Mouse (Mus musculus) thymus, adult 2 months (tissue): Measurements from ENCODE around the gene Pitpnm2. TPM values are rescaled to one million over a fixed set of nuclear protein-coding genes. Genes with fewer than 3 reads are reported as not detected.

Experiments used
- DNase-seq: peaks from one replicate; pipeline ENCODE4 v3.0.0; 2021
- H3K27ac ChIP-seq: fragments of 200-500 bp; 2 replicates; pipeline ENCODE4 v1.5.1; 2012; ENCODE audit warnings: low read length, control low read depth; ENCODE audit not compliant: control insufficient read depth, insufficient read depth
- H3K27me3 ChIP-seq: fragments of 200-500 bp; 2 replicates; pipeline ENCODE4 v1.6.1; 2012; ENCODE audit warnings: mild to moderate bottlenecking, low read length, moderate library complexity, mixed read lengths; ENCODE audit not compliant: control insufficient read depth, insufficient read depth
- H3K36me3 ChIP-seq: fragments of 200-500 bp; 2 replicates; pipeline ENCODE4 v1.6.1; 2012; ENCODE audit warnings: mild to moderate bottlenecking, low read length, moderate library complexity; ENCODE audit not compliant: control insufficient read depth, insufficient read depth
- H3K4me1 ChIP-seq: fragments of 200-500 bp; replicated peaks from 2 replicates; pipeline ENCODE4 v1.6.1; 2012; ENCODE audit warnings: low read length; ENCODE audit not compliant: control insufficient read depth, insufficient read depth
- H3K4me3 ChIP-seq: fragments of 200-500 bp; 2 replicates; pipeline ENCODE4 v1.5.1; 2012; ENCODE audit warnings: mild to moderate bottlenecking, low read length, control low read depth, moderate library complexity; ENCODE audit not compliant: control insufficient read depth, insufficient read depth
- CTCF ChIP-seq: fragments of 200-500 bp; IDR thresholded peaks from 2 replicates; pipeline ENCODE4 v1.5.1; 2012; ENCODE audit warnings: mild to moderate bottlenecking, control low read depth, low read length, moderate library complexity, borderline replicate concordance; ENCODE audit not compliant: control insufficient read depth, poor library complexity, insufficient read depth; ENCODE audit errors: extremely low read depth
- POLR2A ChIP-seq: fragments of 200-500 bp; IDR thresholded peaks from 2 replicates; pipeline ENCODE4 v1.6.1; 2012; ENCODE audit warnings: mild to moderate bottlenecking, low read length, control low read depth, moderate library complexity; ENCODE audit not compliant: control insufficient read depth, poor library complexity, insufficient read depth; ENCODE audit errors: extremely low read depth
- WGBS: fragments of 180-500 bp; shearing (Covaris S2); methylation state at CpG from one replicate; pipeline ENCODE4 v1.1.7; 2018; 5-methylcytosine and 5-hydroxymethylcytosine counted together
- polyA plus RNA-seq: library from polyadenylated mRNA; depleted of rRNA; stranded (reverse); fragments of >200 nt; gene quantifications from 2 replicates; pipeline ENCODE4 v1.2.3, GENCODE M21; 2012

Pitpnm2 gene
- polyA plus RNA-seq, 1 experiment: 279 TPM

DNA sequence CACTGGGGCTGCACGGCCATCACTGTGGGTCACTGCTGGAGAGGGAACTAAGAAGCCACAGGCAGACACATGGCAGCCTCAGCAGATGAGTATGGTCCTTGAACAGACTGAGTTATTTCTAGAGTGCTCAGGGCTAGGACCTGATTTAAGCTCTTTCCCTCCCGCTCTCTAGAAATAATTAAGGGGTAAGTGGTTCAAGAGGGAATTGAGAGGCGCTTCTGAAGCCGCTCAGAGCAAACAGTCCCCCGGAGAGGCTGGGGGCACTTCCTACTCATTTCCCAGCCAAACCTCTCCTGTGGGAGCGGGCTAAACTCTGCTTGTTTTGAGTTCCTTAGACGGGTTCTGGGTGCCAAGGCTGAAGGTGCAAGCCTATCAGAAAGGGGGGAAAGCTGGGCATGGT lies 98.7 kb downstream of the Pitpnm2 start:
- Histone ChIP-seq H3K27ac (no peak overlapping the region), H3K4me1 (no peaks in the 10 kb centered on the region), H3K4me3 (no peak overlapping the region), H3K27me3 (no peaks in the 10 kb centered on the region), H3K36me3 (peaks cover 40% of the 10 kb centered on the region)
- no peak for DNase-seq
- WGBS: 93% methylated on average over 7 of the region's 7 CpGs
- no peak for TF ChIP-seq POLR2A
- TF ChIP-seq CTCF: no peak

GRCm38 (mm10) chr5:124149028-124149427 lies 100.5 kb downstream of the Pitpnm2 start:
- DNase-seq: no peak
- Histone ChIP-seq H3K27me3 (no peaks in the 10 kb centered on the region), H3K27ac (no peak overlapping the region), H3K4me3 (no peak overlapping the region), H3K4me1 (no peaks in the 10 kb centered on the region), H3K36me3 (peaks cover 46% of the 10 kb centered on the region)
- WGBS: 87% methylated on average over 5 of the region's 5 CpGs
- no peak for TF ChIP-seq POLR2A

DNA sequence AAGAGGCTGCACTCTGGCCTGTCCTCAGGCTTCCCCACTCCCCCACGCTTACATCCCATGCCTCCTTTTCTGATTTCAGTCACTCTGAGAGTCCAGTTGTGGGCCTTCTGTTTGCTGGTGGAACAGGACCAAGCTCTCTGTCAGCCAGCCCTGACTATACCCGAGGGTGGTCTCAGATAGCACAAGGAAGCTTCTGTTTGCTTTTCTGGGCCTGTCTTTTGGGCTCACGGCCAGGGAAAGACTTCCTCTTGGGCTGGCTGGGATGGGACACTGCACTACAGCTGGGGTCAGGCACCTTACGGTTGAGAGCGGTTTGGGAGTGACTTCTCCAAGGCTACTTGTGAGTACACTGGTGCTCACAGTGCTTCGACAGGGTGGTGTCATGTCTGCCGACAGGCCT lies 111.5 kb downstream of the Pitpnm2 start:
- H3K36me3 ChIP-seq: peaks cover 47% of the 10 kb centered on the region
- H3K27ac ChIP-seq: no peak overlapping the region
- H3K4me1 ChIP-seq: no peaks in the 10 kb centered on the region
- no peaks in the 10 kb centered on the region for H3K27me3 ChIP-seq
- DNase-seq: no peak
- WGBS: 89% methylated on average over 7 of the region's 7 CpGs
- TF ChIP-seq POLR2A: no peak
- no peak overlapping the region for H3K4me3 ChIP-seq

DNA sequence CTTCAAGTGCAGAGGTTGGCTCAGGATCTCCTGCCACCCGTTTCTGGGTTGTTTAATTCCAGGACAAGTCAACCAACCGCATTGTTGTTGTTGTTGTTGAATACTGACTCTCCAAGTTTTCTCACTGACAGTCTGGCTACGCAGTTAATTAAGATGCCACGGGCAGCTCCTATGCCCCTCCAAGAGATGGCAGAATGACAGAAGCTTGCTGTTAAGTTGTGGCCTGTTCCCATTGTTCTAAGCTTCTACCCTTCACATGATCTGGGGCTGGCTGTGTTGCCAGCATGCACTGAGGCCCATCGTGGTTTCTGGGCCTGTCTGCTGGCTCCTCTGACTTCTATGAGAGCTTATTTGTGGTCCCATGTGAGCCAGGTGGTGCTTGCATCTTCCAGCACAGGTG lies 115.3 kb downstream of the Pitpnm2 start:
- DNase-seq: no peak
- no peaks in the 10 kb centered on the region for H3K27me3 ChIP-seq
- peaks cover 56% of the 10 kb centered on the region for H3K36me3 ChIP-seq
- WGBS: 88% methylated on average over 5 of the region's 5 CpGs
- H3K27ac ChIP-seq: no peak overlapping the region
- no peak overlapping the region for H3K4me3 ChIP-seq
- TF ChIP-seq CTCF (no peak), POLR2A (no peak)
- H3K4me1 ChIP-seq: no peaks in the 10 kb centered on the region

- TF ChIP-seq POLR2A (no peak), CTCF (no peak)
- no peak for DNase-seq
- no peak overlapping the region for H3K4me3 ChIP-seq
- no peaks in the 10 kb centered on the region for H3K4me1 ChIP-seq
- WGBS: 95% methylated on average over 11 of the region's 11 CpGs
- peaks cover 76% of the 10 kb centered on the region for H3K36me3 ChIP-seq
- no peak overlapping the region for H3K27ac ChIP-seq
- no peaks in the 10 kb centered on the region for H3K27me3 ChIP-seq
Measured at GRCm38 (mm10) chr5:124125093-124125492, 124.5 kb downstream of the Pitpnm2 start.

- peaks cover 60% of the 10 kb centered on the region for H3K36me3 ChIP-seq
- DNase-seq: no peak
- 97% methylated on average over 18 of the region's 18 CpGs for WGBS
- TF ChIP-seq CTCF: no peak
- TF ChIP-seq POLR2A: no peak
- H3K27me3 ChIP-seq: no peaks in the 10 kb centered on the region
- no peak overlapping the region for H3K4me3 ChIP-seq
- H3K27ac ChIP-seq: no peak overlapping the region
- 0 out of 2 replicates have a peak, but pooled peaks cover 3% of the 10 kb centered on the region for H3K4me1 ChIP-seq
Measured at GRCm38 (mm10) chr5:124122357-124122756, 127.2 kb downstream of the Pitpnm2 start.

DNA sequence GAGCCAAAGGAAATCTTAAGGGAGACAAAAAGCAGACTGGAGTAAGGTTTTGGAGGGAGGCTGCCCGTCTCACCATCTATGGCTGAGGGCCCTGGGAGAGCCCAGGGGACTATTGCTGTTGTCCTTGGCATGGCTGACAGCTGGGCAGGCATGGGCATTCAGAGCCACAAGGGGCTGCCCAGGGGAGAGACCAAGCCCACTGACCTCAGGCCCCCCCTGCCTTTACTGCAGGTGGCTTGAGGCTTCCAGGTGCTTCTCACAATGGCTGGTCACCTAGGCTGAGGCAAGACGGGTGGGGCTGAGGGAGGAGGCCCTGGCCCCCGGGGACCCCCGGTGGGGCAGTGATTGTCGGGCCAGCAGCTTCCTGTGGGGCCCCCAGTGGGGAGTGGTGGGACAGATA lies 130.4 kb downstream of the Pitpnm2 start:
- WGBS: 79% methylated on average over 5 of the region's 5 CpGs
- TF ChIP-seq POLR2A (no peak), CTCF (no peak)
- Histone ChIP-seq H3K27me3 (no peaks in the 10 kb centered on the region), H3K4me3 (no peak overlapping the region), H3K27ac (no peak overlapping the region), H3K4me1 (peaks cover 14% of the 10 kb centered on the region), H3K36me3 (peaks cover 39% of the 10 kb centered on the region)
- no peak for DNase-seq
